Mouse (Mus musculus) bone marrow, adult 2 months (tissue): ENCODE data around the gene Selenon.

Source experiments
- CTCF ChIP-seq: fragments of 200-500 bp; IDR thresholded peaks from 2 replicates; pipeline ENCODE4 v1.5.1; 2011; ENCODE audit warnings: low read length, control low read depth; ENCODE audit not compliant: control insufficient read depth, insufficient read depth
- POLR2A ChIP-seq: fragments of 200-500 bp; IDR thresholded peaks from 2 replicates; pipeline ENCODE4 v1.6.1; 2011; ENCODE audit warnings: low read depth, mild to moderate bottlenecking, control low read depth, low read length, borderline replicate concordance; ENCODE audit not compliant: control insufficient read depth

- TF ChIP-seq CTCF (no peak), POLR2A (no peak)
Observed at GRCm38 (mm10) chr4:134560699-134561098, 8.7 kb upstream of the Selenon start.
